Mouse (Mus musculus) left cerebral cortex, postnatal 10 days (tissue): ENCODE results near the gene Cox19. TPM values are rescaled to one million over a fixed set of nuclear protein-coding genes. Genes with fewer than 3 reads are reported as not detected.

Experiments
- microRNA-seq: library from miRNA; unstranded; fragments of <30 nt; microRNA quantifications from one replicate; pipeline ENCODE4 v1.2.0, GENCODE M21; 2022
- total RNA-seq, 2 experiments: library from RNA; stranded (reverse); gene quantifications; 2 replicates each; pipeline ENCODE4 v1.2.3; 2021

The Cox19 gene
- total RNA-seq, 2 experiments from 2014 or later: 75.2 to 90.2 TPM

Small RNAs within 50 kb of the gene (microRNA-seq; reads per million reads assigned to microRNA genes)
- gene Mir339: 487 reads per million, percentile 71 among the genes with 10 or more reads in this experiment

Other genes with a start within 250 kb of the Cox19 start
- gene Prkar1b, start 201.4 kb downstream of the Cox19 start, total RNA-seq: 100 to 1,000 TPM; 499 to 505 TPM
- gene Dnaaf5, start 201.2 kb downstream of the Cox19 start, total RNA-seq: 1 to 10 TPM; 6.3 to 6.7 TPM
- 10 to 100 TPM; 81.3 to 82.9 TPM for gene Sun1, start 150.8 kb downstream of the Cox19 start, total RNA-seq
- 10 to 100 TPM; 55.9 to 56.2 TPM for gene Get4, start 99.1 kb downstream of the Cox19 start, total RNA-seq
- gene Adap1, start 25.8 kb downstream of the Cox19 start, total RNA-seq: 100 to 1,000 TPM; 370 to 382 TPM
- gene Cyp2w1, start 1.2 kb upstream of the Cox19 start, total RNA-seq: not detected
- gene Gpr146, start 26.3 kb upstream of the Cox19 start, total RNA-seq: 1 to 10 TPM; 5.7 to 7.5 TPM
- gene C130050O18Rik, start 53.9 kb upstream of the Cox19 start, total RNA-seq: under 1 TPM; 0.24 to 0.28 TPM
- gene Gper1, start 71.7 kb upstream of the Cox19 start, total RNA-seq: 1 to 10 TPM; 2.9 to 3.3 TPM
- 10 to 100 TPM; 20.1 to 20.2 TPM for gene 3110082I17Rik, start 109.1 kb upstream of the Cox19 start, total RNA-seq
- 100 to 1,000 TPM in 1 of 2 experiments, 10 to 100 TPM in 1; 93.4 to 100 TPM for gene Zfand2a, start 133.1 kb upstream of the Cox19 start, total RNA-seq
- under 1 TPM in 1 of 2 experiments, not detected in 1; 0.21 TPM for gene Uncx, start 192.1 kb upstream of the Cox19 start, total RNA-seq